Mouse (Mus musculus) ES-Bruce4 (cell line): ENCODE data around the gene Rasal2. TPM values are rescaled to one million over a fixed set of nuclear protein-coding genes. Genes with fewer than 3 reads are reported as not detected.
A peak's percentile ranks its signal among the peaks of the same experiment; 100 is the strongest.

Experiments
- H3K27ac ChIP-seq: 2 replicates; pipeline ENCODE4 v1.5.1; 2012; ENCODE audit warnings: low read length, inconsistent platforms; ENCODE audit not compliant: insufficient read depth
- H3K27me3 ChIP-seq: 2 replicates; pipeline ENCODE4 v1.6.1; 2012; ENCODE audit warnings: mild to moderate bottlenecking, low read length, inconsistent platforms; ENCODE audit not compliant: control insufficient read depth, poor library complexity, insufficient read depth, severe bottlenecking
- H3K36me3 ChIP-seq: 2 replicates; pipeline ENCODE4 v1.6.1; 2012; ENCODE audit warnings: inconsistent platforms, mild to moderate bottlenecking, low read length, moderate library complexity; ENCODE audit not compliant: control insufficient read depth, poor library complexity, insufficient read depth, severe bottlenecking
- H3K4me1 ChIP-seq: one replicate; pipeline ENCODE4 v1.8.1; 2011; ENCODE audit warnings: low read length; ENCODE audit not compliant: control insufficient read depth, insufficient read depth
- H3K4me3 ChIP-seq: 2 replicates; pipeline ENCODE4 v1.5.1; 2011; ENCODE audit warnings: low read depth, mild to moderate bottlenecking, low read length
- H3K9ac ChIP-seq: 2 replicates; pipeline ENCODE4 v1.6.1; 2012; ENCODE audit warnings: low read depth, mild to moderate bottlenecking, inconsistent platforms; ENCODE audit not compliant: poor library complexity, severe bottlenecking
- H3K9me3 ChIP-seq: replicated peaks from 2 replicates; pipeline ENCODE4 v1.6.1; 2012; ENCODE audit warnings: mild to moderate bottlenecking, low read length, inconsistent platforms; ENCODE audit not compliant: control insufficient read depth, poor library complexity, insufficient read depth, severe bottlenecking
- CTCF ChIP-seq: IDR thresholded peaks from one replicate; pipeline ENCODE4 v1.8.1; 2011; ENCODE audit warnings: low read depth, low read length
- EP300 ChIP-seq: IDR thresholded peaks from 2 replicates; pipeline ENCODE4 v1.6.1; 2011; ENCODE audit warnings: low read depth, low read length; ENCODE audit not compliant: insufficient read depth
- POLR2A ChIP-seq: IDR thresholded peaks from one replicate; pipeline ENCODE4 v1.8.1; 2011; ENCODE audit warnings: low read length; ENCODE audit not compliant: insufficient read depth
- polyA plus RNA-seq: library from polyadenylated mRNA; stranded (reverse); fragments of >200 nt; gene quantifications from 2 replicates; pipeline ENCODE4 v1.2.4, GENCODE M21; 2011; ENCODE audit warnings: low read depth; ENCODE audit not compliant: missing spikeins, insufficient read depth, insufficient read length

Rasal2 gene
- polyA plus RNA-seq, 1 experiment = 11.6 TPM

DNA sequence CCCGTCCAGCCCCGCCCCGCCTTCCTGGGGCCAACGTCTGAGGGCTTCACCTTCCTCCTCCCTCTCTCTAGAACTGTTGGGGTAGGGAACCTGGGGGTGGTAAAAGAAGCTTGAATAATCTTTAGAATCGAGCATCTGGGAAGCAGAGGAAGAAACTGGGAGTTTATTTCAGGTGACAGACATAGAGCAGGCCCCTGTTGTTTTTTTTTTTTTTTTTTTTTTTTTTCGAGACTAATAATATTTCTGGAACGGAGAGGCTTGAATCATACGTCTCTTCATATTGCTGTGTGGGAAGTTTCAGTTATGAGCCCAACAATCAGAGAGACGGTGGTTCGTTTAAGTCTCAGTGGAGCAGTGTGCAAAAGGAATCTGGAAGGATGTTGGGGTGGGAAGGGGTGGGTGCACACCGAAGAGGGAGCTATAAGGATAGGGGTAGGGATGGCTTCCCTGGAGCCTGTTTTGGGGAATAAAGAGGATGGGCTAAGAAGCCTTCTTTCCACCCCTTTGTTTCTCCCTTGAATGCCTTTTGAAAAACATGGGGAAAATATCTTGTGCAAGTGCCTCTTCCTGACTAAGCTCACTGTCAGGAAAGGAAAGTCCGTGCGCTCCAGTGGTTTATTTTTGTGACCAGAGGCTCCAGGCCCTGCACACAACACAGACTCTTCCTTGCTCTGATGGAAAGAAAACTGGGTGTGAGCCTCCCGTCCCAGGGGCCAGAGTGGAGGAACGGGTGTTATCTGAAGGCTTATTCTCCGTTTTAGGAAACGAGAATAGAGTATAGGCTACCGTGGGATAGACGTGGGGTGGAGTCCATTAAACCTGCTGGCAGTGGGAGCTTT, 31.5 kb upstream of the Rasal2 start:
- peaks cover 1% of the 10 kb centered on the region for H3K4me1 ChIP-seq
- no peaks in the 10 kb centered on the region for H3K27me3 ChIP-seq
- H3K9me3 ChIP-seq = no peaks in the 10 kb centered on the region
- no peak for TF ChIP-seq CTCF
- no peak for TF ChIP-seq EP300
- no peak for TF ChIP-seq POLR2A
- H3K4me3 ChIP-seq = 0 out of 2 replicates have a peak overlapping the region, but pooled peaks have one; percentile 2
- H3K27ac ChIP-seq = no peak overlapping the region
- 0 out of 2 replicates have a peak overlapping the region, but pooled peaks have one; percentile 14 for H3K9ac ChIP-seq
- H3K36me3 ChIP-seq = no peaks in the 10 kb centered on the region

DNA sequence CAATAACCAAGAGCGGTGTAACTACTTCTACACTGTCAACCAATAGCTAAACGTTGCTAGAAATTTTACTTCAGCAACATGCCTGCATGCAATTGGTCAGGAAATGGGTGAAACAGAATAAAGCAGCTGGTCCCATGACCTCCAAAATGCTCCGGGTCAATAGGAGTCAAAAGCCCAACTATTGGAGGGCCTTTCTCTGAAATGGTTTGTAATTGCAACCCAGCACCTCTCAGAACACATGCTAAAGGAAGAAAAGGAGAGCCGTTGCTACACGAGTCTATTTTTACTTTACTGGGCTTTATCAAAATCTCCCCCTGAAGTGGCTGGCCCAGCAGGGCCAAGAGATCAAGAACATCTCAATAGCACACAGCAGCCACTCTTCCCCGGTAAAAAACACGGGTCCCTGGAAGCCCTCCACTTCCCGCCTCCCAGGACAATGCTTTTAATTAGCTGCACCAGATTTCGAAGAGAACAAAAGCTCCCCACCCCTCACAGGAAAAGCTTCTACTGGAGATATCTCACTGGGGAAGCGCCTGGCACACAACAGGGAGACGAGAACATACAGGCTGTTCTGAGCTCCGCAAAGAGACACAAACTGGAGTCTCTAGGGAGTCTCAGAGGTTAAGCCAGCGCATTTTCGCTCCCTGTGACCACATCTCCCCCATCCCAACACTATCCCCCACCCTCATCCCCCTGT, 30.8 kb upstream of the Rasal2 start:
- Histone ChIP-seq H3K9me3 (no peaks in the 10 kb centered on the region), H3K27me3 (no peaks in the 10 kb centered on the region), H3K4me1 (peaks cover 1% of the 10 kb centered on the region), H3K9ac (0 out of 2 replicates have a peak overlapping the region, but pooled peaks have one; percentile 14), H3K4me3 (0 out of 2 replicates have a peak overlapping the region, but pooled peaks have one; percentile 2), H3K36me3 (no peaks in the 10 kb centered on the region), H3K27ac (no peak overlapping the region)
- TF ChIP-seq CTCF = no peak

DNA sequence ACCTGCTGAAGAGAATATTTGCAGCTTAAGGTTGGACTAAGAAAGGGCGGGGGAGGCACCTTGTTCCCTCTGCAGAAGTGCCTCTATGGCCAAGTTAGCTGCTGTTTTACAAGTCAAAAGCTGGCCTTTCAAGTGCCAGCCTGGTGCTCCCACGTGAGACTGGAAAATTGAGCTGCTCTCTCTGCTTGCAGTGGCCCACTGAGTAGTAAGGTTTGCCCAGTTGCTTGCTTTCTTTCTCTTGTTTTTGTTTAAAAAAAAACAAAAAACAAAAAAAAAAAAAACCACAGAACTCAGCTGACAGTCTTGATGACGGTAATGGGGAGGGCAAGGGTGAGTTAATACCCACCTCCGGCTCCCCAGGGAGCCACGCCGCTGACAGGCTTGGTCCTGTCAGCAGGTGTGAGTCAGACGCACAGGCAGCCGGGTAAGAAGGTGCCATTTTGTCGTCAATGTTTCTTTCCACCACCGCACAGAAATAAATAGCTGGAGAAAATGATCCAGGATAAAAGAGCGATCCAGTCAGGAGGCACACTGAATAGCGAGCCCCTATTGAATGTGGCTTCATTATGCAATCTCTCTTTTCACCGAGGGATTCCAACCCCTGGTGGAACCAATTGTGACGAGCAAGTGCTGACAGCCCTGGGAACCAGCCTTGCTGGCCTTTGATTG, 27.7 kb upstream of the Rasal2 start:
- no peaks in the 10 kb centered on the region for H3K9me3 ChIP-seq
- H3K9ac ChIP-seq = no peak overlapping the region
- no peak overlapping the region for H3K4me3 ChIP-seq
- no peaks in the 10 kb centered on the region for H3K27me3 ChIP-seq
- TF ChIP-seq POLR2A (no peak), EP300 (no peak), CTCF (no peak)
- H3K27ac ChIP-seq = no peak overlapping the region
- H3K4me1 ChIP-seq = peaks cover 1% of the 10 kb centered on the region
- H3K36me3 ChIP-seq = no peaks in the 10 kb centered on the region

DNA sequence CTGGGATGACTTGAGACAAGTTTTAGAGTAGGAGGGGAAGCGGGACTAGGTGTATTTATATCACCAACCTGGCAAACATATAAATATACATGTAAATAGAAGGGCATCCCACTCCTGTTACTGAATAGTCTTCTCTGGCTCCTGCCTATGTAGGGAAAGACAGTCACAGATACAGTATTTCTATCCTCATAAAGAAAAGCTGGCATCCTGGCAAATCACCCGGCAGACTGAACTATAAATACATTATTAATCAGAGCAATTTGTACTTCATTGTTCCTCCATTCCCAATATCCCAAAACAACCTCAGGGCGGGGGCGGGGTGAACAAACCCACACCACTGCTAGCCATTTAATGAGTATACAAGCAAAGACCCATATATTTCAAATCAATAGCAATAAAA, 26.7 kb upstream of the Rasal2 start:
- H3K27ac ChIP-seq = no peak overlapping the region
- H3K4me3 ChIP-seq = no peak overlapping the region
- H3K9ac ChIP-seq = no peak overlapping the region
- peaks cover 1% of the 10 kb centered on the region for H3K4me1 ChIP-seq
- TF ChIP-seq CTCF (no peak), EP300 (no peak), POLR2A (no peak)
- no peaks in the 10 kb centered on the region for H3K27me3 ChIP-seq
- H3K36me3 ChIP-seq = no peaks in the 10 kb centered on the region
- no peaks in the 10 kb centered on the region for H3K9me3 ChIP-seq

DNA sequence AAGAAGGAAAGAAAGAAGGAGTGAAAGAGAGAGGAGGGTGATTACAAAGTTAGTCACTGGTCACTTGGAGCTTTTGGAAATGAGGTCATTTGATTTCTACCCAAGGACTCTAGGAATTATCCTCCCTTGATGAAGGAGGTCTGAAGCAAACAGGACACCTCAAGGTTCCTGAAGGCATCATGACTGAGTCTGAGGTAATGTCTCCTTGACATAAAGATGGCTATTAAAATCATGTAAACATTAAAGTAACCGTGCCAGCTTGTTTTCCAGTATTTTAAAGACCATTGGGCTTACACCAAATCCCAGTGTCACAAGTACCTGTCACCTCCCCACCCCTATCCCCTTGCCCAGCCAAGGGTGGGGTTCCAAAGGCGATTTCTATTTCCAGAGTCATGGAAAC, 25.9 kb upstream of the Rasal2 start:
- no peak overlapping the region for H3K4me3 ChIP-seq
- TF ChIP-seq POLR2A (no peak), CTCF (no peak), EP300 (no peak)
- H3K4me1 ChIP-seq = no peaks in the 10 kb centered on the region
- H3K27me3 ChIP-seq = no peaks in the 10 kb centered on the region
- no peaks in the 10 kb centered on the region for H3K9me3 ChIP-seq
- no peaks in the 10 kb centered on the region for H3K36me3 ChIP-seq
- no peak overlapping the region for H3K27ac ChIP-seq
- H3K9ac ChIP-seq = no peak overlapping the region

DNA sequence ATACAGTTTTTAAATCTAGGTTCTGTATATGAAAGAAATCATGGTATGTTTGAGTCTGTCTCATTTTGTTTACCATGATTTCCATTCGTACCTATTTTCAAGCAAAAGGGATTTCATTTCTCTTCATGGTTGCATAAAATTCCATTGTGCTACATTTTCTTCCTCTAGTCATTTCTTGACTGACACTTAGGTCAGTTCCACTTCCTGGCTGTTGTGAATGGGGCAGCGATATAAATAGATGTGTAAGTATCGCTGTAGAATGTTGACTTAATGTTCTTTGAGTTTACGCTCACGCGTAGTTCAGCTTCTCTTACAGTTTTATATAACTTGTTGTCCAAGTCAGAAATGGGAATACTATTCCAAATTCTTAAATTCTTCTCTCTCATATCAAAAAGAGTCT, 23.5 kb upstream of the Rasal2 start:
- TF ChIP-seq CTCF (no peak), EP300 (no peak), POLR2A (no peak)
- H3K36me3 ChIP-seq = no peaks in the 10 kb centered on the region
- H3K4me3 ChIP-seq = no peak overlapping the region
- H3K9ac ChIP-seq = no peak overlapping the region
- no peaks in the 10 kb centered on the region for H3K9me3 ChIP-seq
- no peaks in the 10 kb centered on the region for H3K27me3 ChIP-seq
- H3K27ac ChIP-seq = no peak overlapping the region
- no peaks in the 10 kb centered on the region for H3K4me1 ChIP-seq
